Mouse (Mus musculus) hindbrain, postnatal 0 days (tissue): ENCODE results near the gene Tspan5. TPM values are rescaled to one million over a fixed set of nuclear protein-coding genes. Genes with fewer than 3 reads are reported as not detected.

Experiments used
- ATAC-seq: fragments of 200-750 bp; cut with Nextera tagmentation; 2 replicates; pipeline ENCODE4 v1.8.0; 2017; ENCODE audit warnings: mild to moderate bottlenecking, moderate TSS enrichment, moderate library complexity
- DNase-seq: peaks from one replicate; pipeline ENCODE4 v3.0.0-alpha.2; 2015; ENCODE audit warnings: low spot score
- H3K27ac ChIP-seq: fragments of 300-500 bp; sonication (generic); 2 replicates; pipeline ENCODE4 v1.5.1; 2014; ENCODE audit warnings: mild to moderate bottlenecking
- H3K27me3 ChIP-seq: fragments of 300-500 bp; sonication (generic); 2 replicates; pipeline ENCODE4 v1.6.1; 2014; ENCODE audit warnings: low read length, mixed read lengths; ENCODE audit not compliant: insufficient read depth
- H3K36me3 ChIP-seq: fragments of 300-500 bp; sonication (generic); 2 replicates; pipeline ENCODE4 v1.6.1; 2014; ENCODE audit warnings: low read length, mixed read lengths; ENCODE audit not compliant: insufficient read depth
- H3K4me1 ChIP-seq: fragments of 300-500 bp; sonication (generic); 2 replicates; pipeline ENCODE4 v1.6.1; 2014; ENCODE audit warnings: antibody characterized with exemption, low read length, mixed read lengths; ENCODE audit not compliant: insufficient read depth
- H3K4me2 ChIP-seq: fragments of 300-500 bp; sonication (generic); 2 replicates; pipeline ENCODE4 v1.6.1; 2014; ENCODE audit warnings: low read depth, mild to moderate bottlenecking, low read length, moderate library complexity, mixed read lengths
- H3K4me3 ChIP-seq: fragments of 300-500 bp; sonication (generic); 2 replicates; pipeline ENCODE4 v1.5.1; 2014; ENCODE audit warnings: low read length
- H3K9ac ChIP-seq: fragments of 300-500 bp; sonication (generic); replicated peaks from 2 replicates; pipeline ENCODE4 v1.6.1; 2014; ENCODE audit warnings: mild to moderate bottlenecking, low read length, moderate library complexity, mixed read lengths
- H3K9me3 ChIP-seq: fragments of 300-500 bp; sonication (generic); 2 replicates; pipeline ENCODE4 v1.6.1; 2016; ENCODE audit warnings: low read length, mixed read lengths
- CTCF ChIP-seq: IDR thresholded peaks from 2 replicates; pipeline ENCODE4 v1.5.1; 2016; ENCODE audit warnings: antibody characterized with exemption, control low read depth, low read depth
- WGBS: fragments of 180-500 bp; shearing (Covaris S2); extraction: QIAGEN DNeasy Blood & Tissue Kit; methylation state at CpG from one replicate; pipeline ENCODE4 v1.1.7; 2014; 5-methylcytosine and 5-hydroxymethylcytosine counted together
- polyA plus RNA-seq: library from polyadenylated mRNA; unstranded; fragments of >200 nt; fragmentation: Nextera tagmentation; extraction: Ambion mirVana; gene quantifications from 2 replicates; pipeline ENCODE4 v1.2.1, GENCODE M21; 2015
- total RNA-seq: library from RNA; depleted of rRNA; stranded (reverse); fragments of >200 nt; gene quantifications from 2 replicates; pipeline ENCODE4 v1.2.3, GENCODE M21; 2014; rRNA removed

The Tspan5 gene
- total and polyA plus RNA-seq, 2 experiments from 2014 or later: 86.0 to 135 TPM

- H3K36me3 ChIP-seq: peaks cover 17% of the 10 kb centered on the region
- H3K27ac ChIP-seq: no peak overlapping the region
- TF ChIP-seq CTCF: no peak
- DNase-seq (no peak), ATAC-seq (no peak)
- 0 out of 2 replicates have a peak, but pooled peaks cover 3% of the 10 kb centered on the region for H3K9me3 ChIP-seq
- H3K4me2 ChIP-seq: no peak overlapping the region
- no peaks in the 10 kb centered on the region for H3K27me3 ChIP-seq
- H3K4me1 ChIP-seq: no peaks in the 10 kb centered on the region
- WGBS: 89% methylated on average over 8 of the region's 8 CpGs
- H3K4me3 ChIP-seq: no peak overlapping the region
- H3K9ac ChIP-seq: no peak overlapping the region
These were observed 194.8 kb downstream of the Tspan5 start for GRCm38 (mm10) chr3:138936780-138937179.

- H3K4me3 ChIP-seq: no peak overlapping the region
- no peak overlapping the region for H3K9ac ChIP-seq
- no peak for ATAC-seq
- no peak for TF ChIP-seq CTCF
- no peak overlapping the region for H3K27ac ChIP-seq
- H3K4me1 ChIP-seq: no peaks in the 10 kb centered on the region
- H3K4me2 ChIP-seq: no peak overlapping the region
- H3K9me3 ChIP-seq: 0 out of 2 replicates have a peak, but pooled peaks cover 3% of the 10 kb centered on the region
- H3K27me3 ChIP-seq: no peaks in the 10 kb centered on the region
- no peak for DNase-seq
- H3K36me3 ChIP-seq: peaks cover 17% of the 10 kb centered on the region
- WGBS: 94% methylated on average over 10 of the region's 10 CpGs
These were observed 195.2 kb downstream of the Tspan5 start for GRCm38 (mm10) chr3:138937241-138937640.

DNA sequence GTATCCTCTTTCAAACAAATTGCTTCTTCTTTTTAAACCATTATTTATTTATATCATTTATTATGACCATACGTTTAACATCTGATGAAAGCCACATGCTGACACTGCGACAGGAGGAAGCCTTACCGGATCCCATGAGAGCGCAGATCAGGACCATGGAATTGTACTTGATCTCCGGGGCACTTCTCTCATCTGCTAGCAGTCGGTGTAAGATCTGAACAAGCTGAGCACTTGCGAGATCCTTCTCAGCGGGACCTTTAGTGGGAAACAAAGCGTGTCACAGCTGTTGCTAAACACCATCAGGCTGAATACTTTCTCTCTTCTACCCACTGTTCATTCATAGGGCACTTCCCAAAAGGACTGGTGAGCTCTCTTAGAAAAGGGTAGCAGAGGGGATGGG is 199.6 kb downstream of the Tspan5 start:
- H3K9ac ChIP-seq: no peak overlapping the region
- WGBS: 20% methylated on average over 9 of the region's 9 CpGs
- no peak overlapping the region for H3K4me3 ChIP-seq
- no peak overlapping the region for H3K27ac ChIP-seq
- H3K4me1 ChIP-seq: no peaks in the 10 kb centered on the region
- TF ChIP-seq CTCF: no peak
- DNase-seq (peak; percentile 12), ATAC-seq (peak; percentile 21; the same call in 1 of the 2 replicates)
- H3K4me2 ChIP-seq: no peak overlapping the region
- peaks cover 20% of the 10 kb centered on the region for H3K36me3 ChIP-seq
- H3K27me3 ChIP-seq: no peaks in the 10 kb centered on the region
- no peaks in the 10 kb centered on the region for H3K9me3 ChIP-seq

- no peak overlapping the region for H3K9ac ChIP-seq
- DNase-seq: peak; percentile 53
- H3K4me3 ChIP-seq: no peak overlapping the region
- H3K27ac ChIP-seq: no peak overlapping the region
- WGBS: 85% methylated on average over 3 of the region's 3 CpGs
- no peak for ATAC-seq
- H3K9me3 ChIP-seq: no peaks in the 10 kb centered on the region
- H3K4me2 ChIP-seq: no peak overlapping the region
- H3K36me3 ChIP-seq: peaks cover 3% of the 10 kb centered on the region; the same call in 1 of the 2 replicates
- no peaks in the 10 kb centered on the region for H3K4me1 ChIP-seq
- no peak for TF ChIP-seq CTCF
- H3K27me3 ChIP-seq: no peaks in the 10 kb centered on the region
These were observed 203.5 kb downstream of the Tspan5 start for GRCm38 (mm10) chr3:138945516-138945915.

DNA sequence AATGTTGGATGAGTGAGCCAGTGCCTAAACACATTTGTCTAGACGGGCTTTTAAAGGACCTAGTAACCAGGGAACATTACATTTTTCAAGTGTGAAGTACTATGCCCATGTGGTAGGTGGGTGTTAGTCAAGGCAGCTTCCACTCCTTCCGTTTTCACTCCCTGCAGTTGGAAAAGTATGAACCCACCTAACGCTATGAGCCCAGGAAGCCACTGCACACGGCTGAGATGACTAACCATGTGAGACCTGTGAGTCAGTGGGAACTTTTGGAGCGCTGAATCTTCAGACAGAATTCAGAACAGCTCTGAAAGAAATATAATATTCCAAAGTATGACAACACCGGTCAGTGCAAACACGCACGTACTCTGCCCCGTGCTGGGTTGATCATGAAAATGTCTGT is 207.1 kb downstream of the Tspan5 start:
- H3K4me1 ChIP-seq: no peaks in the 10 kb centered on the region

GRCm38 (mm10) chr3:138955220-138955619 is 213.2 kb downstream of the Tspan5 start:
- no peak for DNase-seq
- TF ChIP-seq CTCF: no peak
- peaks cover 26% of the 10 kb centered on the region; the same call in 1 of the 2 replicates for H3K36me3 ChIP-seq
- H3K9me3 ChIP-seq: no peaks in the 10 kb centered on the region
- H3K4me3 ChIP-seq: no peak overlapping the region
- H3K27ac ChIP-seq: no peak overlapping the region
- no peak overlapping the region for H3K9ac ChIP-seq
- no peaks in the 10 kb centered on the region for H3K4me1 ChIP-seq
- no peak for ATAC-seq
- WGBS: 78% methylated on average over 7 of the region's 7 CpGs
- no peaks in the 10 kb centered on the region for H3K27me3 ChIP-seq
- H3K4me2 ChIP-seq: no peak overlapping the region

More for the DNA sequence above, 207.1 kb downstream of the Tspan5 start:
- no peaks in the 10 kb centered on the region for H3K27me3 ChIP-seq
- no peak overlapping the region for H3K4me3 ChIP-seq
- TF ChIP-seq CTCF: no peak
- peaks cover 10% of the 10 kb centered on the region; the same call in 1 of the 2 replicates for H3K36me3 ChIP-seq
- ATAC-seq: no peak
- H3K9me3 ChIP-seq: no peaks in the 10 kb centered on the region
- H3K4me2 ChIP-seq: no peak overlapping the region
- no peak for DNase-seq
- 97% methylated on average over 9 of the region's 9 CpGs for WGBS
- H3K27ac ChIP-seq: no peak overlapping the region
- no peak overlapping the region for H3K9ac ChIP-seq

Other genes starting within 250 kb of the Tspan5 start
- gene Eif4e, start 216.0 kb upstream of the Tspan5 start, total RNA-seq: 54.2 and 94.0 TPM in 2 replicates
- gene Eif4e, start 216.0 kb upstream of the Tspan5 start, polyA plus RNA-seq: 259 and 290 TPM in 2 replicates